Mouse (Mus musculus) mature B cell (primary cell): ENCODE data around the gene Cpne7.
"Not testable (repeated sequence)": the region's sequence is repeated elsewhere in the genome, so short reads cannot be mapped to it uniquely, and the experiment has no call there.

Experiments
- in situ Hi-C: fragments of 300-500 bp; cut with MboI; formaldehyde crosslinking; loops from 2 replicates; pipeline ENCODE4 v1.14.3; 2019

Cpne7 gene

DNA sequence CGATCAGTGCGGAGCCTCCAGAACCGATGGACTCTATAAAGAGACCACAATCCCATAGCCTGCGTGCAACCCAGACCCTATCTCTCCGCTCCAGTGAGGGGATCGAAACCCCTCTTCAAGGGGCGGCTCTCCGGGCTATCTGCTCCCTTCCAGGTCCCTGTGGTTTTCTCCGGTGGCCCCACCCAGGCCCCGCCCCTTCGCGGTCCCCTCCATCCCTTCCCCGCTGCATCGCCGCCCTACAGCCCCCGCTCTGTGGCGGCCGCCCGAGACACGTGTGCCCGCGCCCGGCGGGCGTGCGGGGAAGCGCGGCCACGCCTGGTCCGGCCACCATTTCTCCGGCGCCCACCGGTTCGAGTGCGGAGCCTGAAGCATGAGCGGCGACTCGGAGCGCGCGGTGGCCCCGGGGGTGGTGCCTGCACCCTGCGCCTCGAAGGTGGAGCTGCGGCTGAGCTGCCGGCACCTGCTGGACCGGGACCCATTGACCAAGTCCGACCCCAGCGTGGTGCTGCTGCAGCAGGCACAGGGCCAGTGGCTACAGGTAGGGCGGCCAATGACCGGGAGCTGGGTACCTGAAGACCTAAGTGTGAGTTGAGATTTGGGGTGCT lies at the start of gene Cpne7:
Cpne7 (plus strand) TSS at position 248 of the 605 bp plus-strand sequence.
- in situ Hi-C loops = no loop called here

DNA sequence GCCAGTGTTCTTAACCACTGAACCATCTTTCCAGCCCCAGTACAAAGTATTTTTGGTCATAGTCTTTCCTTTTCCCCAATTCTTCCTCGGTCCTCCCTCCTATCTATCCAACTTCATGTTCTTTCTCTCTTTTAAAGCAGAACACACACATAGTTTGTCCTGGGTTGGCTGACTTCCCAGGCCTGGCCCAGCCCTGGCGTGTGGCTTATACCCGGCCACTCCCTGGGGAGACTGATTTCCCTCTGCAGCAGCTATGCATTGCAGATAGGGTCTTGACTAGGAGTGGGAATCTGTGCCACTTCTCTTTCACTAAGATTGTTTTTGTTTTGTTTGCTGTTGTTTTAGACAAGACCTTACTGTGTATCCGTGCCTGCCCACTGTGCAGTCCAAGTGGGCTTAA lies 46.0 kb upstream of the Cpne7 start:
- in situ Hi-C loops = no loop called here

DNA sequence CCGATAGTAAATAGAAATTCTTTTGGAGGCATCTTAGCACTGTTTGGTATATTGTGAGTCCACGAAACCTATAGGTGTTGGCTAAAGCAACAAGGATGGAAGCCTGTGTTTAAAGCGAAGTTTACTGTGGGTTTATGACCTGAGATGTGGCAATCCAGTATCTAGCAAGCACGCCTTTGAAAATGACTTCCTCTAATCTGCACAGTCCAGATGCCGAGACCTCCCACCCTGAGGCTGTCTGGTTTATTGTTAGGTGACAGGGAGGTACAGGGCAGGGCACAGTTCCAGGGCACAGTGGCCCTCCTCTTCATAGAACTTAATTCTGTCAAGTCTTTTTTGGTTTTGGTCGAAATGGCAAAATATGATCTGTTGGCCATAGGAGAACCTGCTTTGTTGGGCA lies 40.0 kb upstream of the Cpne7 start:
- in situ Hi-C loops = no loop called here

DNA sequence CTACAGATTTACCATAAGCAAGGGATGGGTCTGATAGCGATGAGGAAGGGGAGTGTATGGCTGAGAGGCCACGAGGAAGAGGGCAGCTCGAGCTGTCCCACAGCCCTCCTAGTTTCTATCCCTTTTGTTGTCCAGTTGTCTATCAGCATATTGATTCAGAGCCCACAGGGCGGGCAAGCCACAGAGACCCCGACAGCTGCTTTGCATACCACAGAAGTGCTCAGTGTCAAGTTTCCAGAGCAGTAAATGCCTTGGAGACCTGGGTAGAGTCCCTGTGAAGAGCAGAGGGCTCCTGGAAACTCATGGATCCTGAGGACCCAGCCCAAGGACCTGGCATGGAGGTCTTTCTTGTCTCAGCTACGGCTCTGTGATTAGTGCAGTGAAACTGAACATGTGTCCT lies 34.2 kb upstream of the Cpne7 start:
- in situ Hi-C loops = no loop called here

GRCm38 (mm10) chr8:123083610-123084009 lies 33.6 kb upstream of the Cpne7 start:
- in situ Hi-C loops = no loop called here

GRCm38 (mm10) chr8:123087289-123087688 lies 29.9 kb upstream of the Cpne7 start:
- in situ Hi-C loops = no loop called here

GRCm38 (mm10) chr8:123097216-123097615 lies 20.0 kb upstream of the Cpne7 start:
- in situ Hi-C loops = no loop called here

- in situ Hi-C loops = no loop called here
These were observed 19.2 kb upstream of the Cpne7 start for GRCm38 (mm10) chr8:123097786-123098584.

DNA sequence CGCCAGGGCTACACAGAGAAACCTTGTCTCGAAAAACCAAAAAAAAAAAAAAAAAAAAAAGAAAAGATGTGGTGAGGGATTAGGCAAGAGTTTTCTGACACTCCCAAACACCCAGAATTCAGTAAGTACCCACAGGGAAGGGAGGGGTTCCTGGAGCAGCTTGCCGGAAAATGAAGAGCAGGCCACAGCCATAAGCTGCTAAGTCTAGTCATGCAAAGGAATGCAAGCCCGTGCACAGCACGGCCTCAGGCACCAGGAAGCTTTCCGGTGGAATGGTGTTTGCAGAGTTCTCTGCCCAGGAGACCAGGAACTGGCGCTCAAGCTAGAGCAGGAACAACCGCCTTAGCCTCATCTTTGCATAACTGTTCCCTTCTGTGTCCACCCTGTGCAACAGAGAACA lies 16.9 kb upstream of the Cpne7 start:
- in situ Hi-C loops = no loop called here

DNA sequence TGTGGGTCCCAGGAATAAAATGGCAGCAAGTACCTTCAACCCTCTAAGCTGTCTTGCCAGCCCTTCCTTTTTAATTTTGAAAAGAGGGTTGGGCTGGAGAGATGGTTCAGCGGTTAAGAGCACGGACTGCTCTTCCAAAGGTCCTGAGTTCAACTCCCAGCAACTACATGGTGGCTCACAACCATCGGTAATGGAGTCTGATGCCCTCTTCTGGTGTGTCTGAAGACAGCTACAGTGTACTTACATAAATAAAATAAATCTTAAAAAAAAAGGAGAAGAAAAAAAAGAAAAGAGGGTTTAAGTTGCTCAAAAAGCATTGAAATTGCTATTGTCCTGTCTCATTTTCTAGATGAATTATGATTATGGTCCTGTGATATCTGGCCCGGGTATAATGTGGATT lies 15.9 kb upstream of the Cpne7 start:
- in situ Hi-C loops = no loop called here

DNA sequence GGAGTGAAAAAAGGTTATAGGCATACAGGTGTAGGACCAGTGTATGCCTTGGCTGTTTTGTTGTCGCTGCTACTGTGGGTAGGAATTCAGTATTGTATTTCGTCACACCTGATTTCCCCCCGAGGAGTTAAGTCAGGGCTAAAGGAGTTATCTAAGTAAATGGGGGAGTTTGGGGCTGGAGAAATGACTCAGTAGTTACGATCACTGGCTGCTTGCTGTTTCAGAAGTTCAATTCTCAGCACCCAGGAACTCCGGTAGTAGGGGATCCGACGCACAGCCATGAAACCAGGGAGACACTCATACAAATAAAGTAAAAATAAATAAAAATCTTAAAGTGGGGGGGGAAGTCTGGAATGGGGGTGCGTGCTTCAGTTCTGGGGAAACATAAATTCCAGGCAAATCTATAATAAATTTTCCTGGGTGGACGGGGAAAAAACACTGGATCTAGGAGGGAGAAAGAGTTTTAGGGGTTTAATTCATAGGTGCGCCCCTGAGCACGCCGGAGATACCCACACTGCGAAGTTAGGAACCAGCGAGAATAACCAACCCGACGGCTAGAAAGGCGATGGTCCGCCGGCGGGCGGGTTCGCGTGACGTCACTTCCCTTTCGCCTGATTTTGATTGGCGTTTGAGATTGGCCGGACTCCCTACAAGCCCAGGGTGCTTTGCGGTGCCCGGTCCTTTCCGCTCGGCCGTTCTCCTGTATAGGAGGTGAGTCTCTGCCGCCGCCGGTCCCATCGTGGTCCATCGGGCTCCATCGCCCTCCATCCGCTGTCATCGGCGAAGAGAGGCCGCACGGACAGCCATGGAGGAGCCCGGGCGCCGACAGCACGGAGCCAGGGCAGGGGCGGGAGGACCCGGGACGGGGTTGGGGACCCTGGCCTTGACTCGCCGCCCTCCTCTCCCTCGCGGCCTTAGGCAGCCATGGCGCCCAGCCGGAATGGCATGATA lies 15.2 kb upstream of the Cpne7 start, which contains the start of gene Rpl13:
Rpl13 (plus strand) TSS at position 616 of the 951 bp plus-strand sequence.
- in situ Hi-C loops = no loop called here

GRCm38 (mm10) chr8:123102855-123103254 lies 14.3 kb upstream of the Cpne7 start:
- in situ Hi-C loops = not testable (repeated sequence)

GRCm38 (mm10) chr8:123103285-123103684 lies 13.9 kb upstream of the Cpne7 start:
- in situ Hi-C loops = no loop called here

DNA sequence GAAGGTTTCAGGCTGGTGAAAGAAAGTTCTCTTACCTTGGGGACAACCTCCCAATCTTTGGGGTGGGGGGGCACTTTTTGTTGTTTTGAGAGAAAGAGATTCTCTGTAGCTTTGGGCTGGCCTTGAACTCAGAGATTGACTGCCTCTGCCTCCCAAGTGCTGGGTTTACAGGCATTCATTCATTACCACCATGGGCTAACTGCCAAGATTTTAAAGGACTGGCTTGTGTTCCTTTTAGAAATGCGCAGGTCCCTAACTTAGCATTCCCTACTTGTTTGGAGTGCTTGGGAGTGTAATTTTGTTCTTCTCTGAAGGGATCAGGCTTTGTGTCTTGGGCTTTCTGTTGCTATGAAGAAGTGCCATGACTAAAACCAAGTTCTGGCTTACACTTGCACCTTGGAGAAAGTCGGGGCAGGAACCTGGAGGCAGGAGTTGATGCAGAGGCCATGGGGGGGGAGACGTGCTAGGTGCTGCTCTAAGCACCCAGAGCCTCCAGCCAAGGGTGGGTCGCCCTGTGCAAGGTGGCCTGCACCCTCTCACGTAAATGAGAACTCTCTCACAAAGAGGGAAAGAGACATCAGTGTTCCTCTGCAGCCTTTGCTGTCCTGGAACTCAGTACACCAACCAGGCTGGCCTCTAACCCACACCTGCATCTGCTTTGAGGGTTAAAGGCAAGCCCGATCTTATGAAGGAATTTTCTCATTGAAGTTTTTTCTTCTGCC lies 13.0 kb upstream of the Cpne7 start:
- in situ Hi-C loops = no loop called here

DNA sequence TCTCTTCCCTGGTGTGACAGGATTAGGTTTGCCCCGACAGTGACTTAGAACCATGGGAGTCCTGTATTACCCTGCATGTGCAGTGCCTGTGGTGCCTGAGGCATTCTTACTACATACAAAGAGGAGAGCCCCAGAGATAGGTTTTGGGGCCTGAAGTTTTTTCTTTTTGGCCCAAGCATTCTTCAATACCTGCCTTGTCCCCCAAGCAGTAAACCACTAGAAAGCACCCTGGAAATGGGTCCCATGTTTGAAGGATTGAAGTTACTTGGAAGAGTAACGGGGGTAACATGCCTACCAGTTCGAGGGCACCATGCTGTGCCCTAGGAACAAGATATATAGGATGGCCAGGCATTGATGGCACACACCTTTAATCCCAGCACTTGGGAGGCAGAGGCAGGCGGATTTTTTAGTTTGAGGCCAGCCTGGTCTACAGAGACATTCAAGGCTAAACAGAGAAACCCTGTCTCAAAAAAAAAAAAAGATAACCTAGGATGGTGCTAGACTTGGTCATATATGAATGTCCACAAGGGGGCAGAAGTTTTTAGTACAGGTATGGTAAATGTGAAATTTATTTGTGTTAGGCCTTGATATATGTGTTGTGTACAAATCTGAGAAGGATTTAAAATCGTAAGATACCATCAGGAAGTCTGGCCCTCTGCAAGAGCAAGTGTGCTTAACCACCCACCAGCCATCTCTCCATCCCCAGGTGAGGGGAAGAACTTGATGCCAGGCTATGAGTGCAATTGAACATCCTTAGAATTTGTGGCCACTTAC lies 11.4 kb upstream of the Cpne7 start:
- in situ Hi-C loops = no loop called here

- in situ Hi-C loops = no loop called here
These were observed 10.6 kb upstream of the Cpne7 start for GRCm38 (mm10) chr8:123106531-123106930.

DNA sequence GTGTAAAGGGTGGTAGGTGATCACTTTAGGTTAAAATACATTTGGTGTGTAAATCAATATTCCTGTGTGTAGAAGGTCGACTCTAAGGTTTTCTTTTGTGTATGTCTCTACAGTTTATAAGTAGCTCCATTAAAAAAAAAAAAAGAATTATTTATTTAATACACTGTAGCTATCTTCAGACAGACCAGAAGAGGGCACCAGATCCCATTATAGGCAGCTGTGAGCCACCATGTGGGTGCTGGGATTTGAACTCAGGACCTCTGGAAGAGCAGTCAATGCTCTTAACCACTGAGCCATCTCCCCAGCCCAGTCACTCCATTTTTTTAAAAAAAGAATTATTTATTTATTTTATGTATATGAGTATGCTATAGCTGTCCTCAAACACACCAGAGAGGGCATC lies 9.2 kb upstream of the Cpne7 start:
- in situ Hi-C loops = no loop called here

GRCm38 (mm10) chr8:123108953-123109352 lies 8.2 kb upstream of the Cpne7 start:
- in situ Hi-C loops = no loop called here

GRCm38 (mm10) chr8:123110649-123111048 lies 6.5 kb upstream of the Cpne7 start:
- in situ Hi-C loops = no loop called here

DNA sequence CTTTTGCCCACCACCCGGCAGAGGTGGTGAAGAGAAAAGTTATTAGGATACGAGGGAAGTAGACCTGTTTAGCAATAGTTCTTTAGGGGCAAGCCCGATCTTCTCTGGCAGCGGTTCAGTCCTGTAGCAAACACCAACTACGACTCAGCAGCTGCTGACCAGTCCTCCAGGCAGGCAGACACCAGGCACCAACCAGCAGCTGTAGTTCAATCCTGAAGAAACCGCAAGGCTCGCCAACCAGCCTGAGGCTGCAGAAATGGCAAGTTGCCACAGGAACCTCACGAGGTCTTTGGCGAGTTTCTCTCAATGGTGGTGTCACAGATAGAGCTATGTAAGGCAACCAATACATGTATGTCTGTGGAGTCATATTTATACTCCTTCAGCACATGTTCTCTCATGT lies 4.3 kb upstream of the Cpne7 start:
- in situ Hi-C loops = no loop called here

- in situ Hi-C loops = no loop called here
These were observed 3.2 kb upstream of the Cpne7 start for GRCm38 (mm10) chr8:123113908-123114469.
